Mouse (Mus musculus): ENCODE results near the gene Timp3. TPM values are rescaled to one million over a fixed set of nuclear protein-coding genes. Genes with fewer than 3 reads are reported as not detected.

The Timp3 gene
- polyA plus RNA-seq, 1 experiment from 2014 or later, result 43.7 TPM

DNA sequence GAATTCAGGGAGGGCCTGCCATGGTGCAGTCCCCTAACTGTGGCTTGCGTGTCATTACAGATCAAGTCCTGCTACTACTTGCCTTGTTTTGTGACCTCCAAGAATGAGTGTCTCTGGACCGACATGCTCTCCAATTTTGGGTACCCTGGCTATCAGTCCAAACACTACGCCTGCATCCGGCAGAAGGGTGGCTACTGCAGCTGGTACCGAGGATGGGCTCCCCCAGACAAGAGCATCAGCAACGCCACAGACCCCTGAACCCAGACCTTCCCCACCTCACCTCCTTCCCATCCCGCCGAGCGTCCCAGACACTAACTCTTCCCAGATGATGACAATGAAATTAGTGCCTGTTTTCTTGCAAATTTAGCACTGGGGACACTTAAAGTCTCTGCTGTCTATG, 45.5 kb downstream of the Timp3 start:
- H3K4me3 ChIP-seq (ENCODE audit: low read length), result no peak overlapping the region
- H3K9me3 ChIP-seq (ENCODE audit: control insufficient read depth, low read length), result no peaks in the 10 kb centered on the region
- peaks cover 2% of the 10 kb centered on the region; the same call in 1 of the 2 replicates for H3K36me3 ChIP-seq (ENCODE audit: control insufficient read depth, insufficient read depth, low read length)
- WGBS, result 92% methylated on average over 9 of the region's 9 CpGs
- no peak for ATAC-seq
- no peak overlapping the region for H3K27ac ChIP-seq (ENCODE audit: low read length)
- no peak overlapping the region for H3K4me2 ChIP-seq (ENCODE audit: low read depth, low read length)
- H3K9ac ChIP-seq (ENCODE audit: low read depth, low read length), result no peak overlapping the region
- peaks cover 24% of the 10 kb centered on the region for H3K4me1 ChIP-seq (ENCODE audit: control insufficient read depth, insufficient read depth, low read length)
- H3K27me3 ChIP-seq (replicated peaks; ENCODE audit: control insufficient read depth, insufficient read depth, low read length), result no peaks in the 10 kb centered on the region

DNA sequence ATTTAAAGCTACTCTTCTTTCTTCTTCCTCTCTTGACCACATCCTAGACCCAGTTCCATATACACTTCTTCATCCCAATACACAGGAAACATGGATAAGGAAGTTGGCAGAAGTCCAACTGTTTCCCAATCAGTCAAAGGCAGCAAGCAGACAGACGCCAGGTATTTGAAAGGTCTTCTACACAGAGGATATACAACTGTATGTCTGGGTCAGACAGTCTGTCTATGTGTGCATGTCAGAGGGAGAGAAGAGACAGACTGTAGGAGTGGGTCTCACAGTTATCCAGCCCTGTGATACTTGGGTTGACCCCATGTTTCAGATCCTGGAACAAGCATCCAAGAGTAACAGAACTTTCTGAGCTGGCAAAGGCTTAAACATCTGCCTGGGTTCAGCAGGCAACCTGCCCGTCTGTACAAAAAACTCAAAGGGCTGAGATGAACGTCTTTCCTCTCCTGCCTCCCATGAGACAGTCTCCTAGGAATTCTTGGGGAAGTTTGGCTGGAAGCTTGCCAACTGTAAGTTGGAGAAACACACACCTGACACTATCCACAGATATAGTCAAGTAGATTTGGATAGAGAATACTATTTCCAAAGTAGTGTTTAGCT, 46.2 kb downstream of the Timp3 start:
- peak overlapping the region; percentile 7; the same call in 1 of the 2 replicates for H3K27ac ChIP-seq (ENCODE audit: low read length)
- H3K9ac ChIP-seq (ENCODE audit: low read depth, low read length), result no peak overlapping the region
- H3K4me1 ChIP-seq (ENCODE audit: control insufficient read depth, insufficient read depth, low read length), result peaks cover 24% of the 10 kb centered on the region
- no peak overlapping the region for H3K4me3 ChIP-seq (ENCODE audit: low read length)
- no peaks in the 10 kb centered on the region for H3K9me3 ChIP-seq (ENCODE audit: control insufficient read depth, low read length)
- 34% methylated on average over 3 of the region's 3 CpGs for WGBS
- peaks cover 2% of the 10 kb centered on the region; the same call in 1 of the 2 replicates for H3K36me3 ChIP-seq (ENCODE audit: control insufficient read depth, insufficient read depth, low read length)
- H3K4me2 ChIP-seq (ENCODE audit: low read depth, low read length), result no peak overlapping the region
- ATAC-seq, result peak; percentile 50
- H3K27me3 ChIP-seq (replicated peaks; ENCODE audit: control insufficient read depth, insufficient read depth, low read length), result no peaks in the 10 kb centered on the region

DNA sequence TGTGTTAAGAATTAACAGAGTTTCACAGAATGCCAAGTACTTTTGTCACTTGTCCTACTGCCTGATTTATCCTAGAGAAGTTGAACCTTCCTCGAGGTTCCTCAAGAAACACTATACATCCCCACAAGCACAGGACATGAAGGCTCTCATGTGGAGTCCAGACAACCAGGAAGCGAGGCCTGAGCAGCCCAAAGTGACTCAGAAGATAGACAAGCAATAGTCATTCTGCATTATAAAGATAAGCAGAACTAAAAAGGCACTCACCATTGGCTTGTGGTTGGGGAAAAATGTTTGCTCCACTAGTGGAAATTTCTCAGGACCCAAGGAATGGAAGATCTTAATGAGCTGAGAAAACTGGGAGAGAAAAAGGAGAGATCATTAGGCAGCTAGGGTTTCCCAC, 51.1 kb downstream of the Timp3 start:
- no peak for ATAC-seq
- H3K9me3 ChIP-seq (ENCODE audit: control insufficient read depth, low read length), result no peaks in the 10 kb centered on the region
- H3K9ac ChIP-seq (ENCODE audit: low read depth, low read length), result no peak overlapping the region
- no peaks in the 10 kb centered on the region for H3K27me3 ChIP-seq (replicated peaks; ENCODE audit: control insufficient read depth, insufficient read depth, low read length)
- H3K27ac ChIP-seq (ENCODE audit: low read length), result no peak overlapping the region; the same call in 1 of the 2 replicates
- no peak overlapping the region for H3K4me3 ChIP-seq (ENCODE audit: low read length)
- no peaks in the 10 kb centered on the region for H3K36me3 ChIP-seq (ENCODE audit: control insufficient read depth, insufficient read depth, low read length)
- no peak overlapping the region for H3K4me2 ChIP-seq (ENCODE audit: low read depth, low read length)
- H3K4me1 ChIP-seq (ENCODE audit: control insufficient read depth, insufficient read depth, low read length), result no peaks in the 10 kb centered on the region
- 64% methylated on average over 2 of the region's 2 CpGs for WGBS

DNA sequence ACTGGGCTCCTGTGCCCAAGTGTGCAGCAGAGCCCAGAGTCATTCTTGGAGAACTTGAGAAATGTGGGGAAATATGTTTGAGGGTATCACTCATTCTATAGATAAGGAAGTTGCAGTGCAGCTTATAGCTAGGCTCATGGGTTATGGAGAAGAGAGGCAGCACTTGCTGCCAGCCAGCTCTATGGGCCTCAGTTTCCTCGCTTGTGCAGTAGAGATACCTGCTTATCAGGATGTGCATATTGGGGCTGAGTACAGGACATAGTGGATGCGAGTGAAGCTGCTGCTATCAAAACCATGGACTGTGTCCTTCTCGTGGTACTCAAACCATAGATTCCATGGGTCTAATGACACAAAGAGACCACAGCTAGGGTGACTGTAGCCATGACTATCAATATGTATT, 52.3 kb downstream of the Timp3 start:
- ATAC-seq, result peak; percentile 66
- Histone ChIP-seq H3K4me2 (ENCODE audit: low read depth, low read length) (no peak overlapping the region), H3K27me3 (replicated peaks; ENCODE audit: control insufficient read depth, insufficient read depth, low read length) (no peaks in the 10 kb centered on the region), H3K4me3 (ENCODE audit: low read length) (no peak overlapping the region), H3K9ac (ENCODE audit: low read depth, low read length) (no peak overlapping the region), H3K36me3 (ENCODE audit: control insufficient read depth, insufficient read depth, low read length) (no peaks in the 10 kb centered on the region), H3K9me3 (ENCODE audit: control insufficient read depth, low read length) (no peaks in the 10 kb centered on the region), H3K27ac (ENCODE audit: low read length) (no peak overlapping the region), H3K4me1 (ENCODE audit: control insufficient read depth, insufficient read depth, low read length) (no peaks in the 10 kb centered on the region)
- WGBS, result 95% methylated on average over 3 of the region's 3 CpGs

DNA sequence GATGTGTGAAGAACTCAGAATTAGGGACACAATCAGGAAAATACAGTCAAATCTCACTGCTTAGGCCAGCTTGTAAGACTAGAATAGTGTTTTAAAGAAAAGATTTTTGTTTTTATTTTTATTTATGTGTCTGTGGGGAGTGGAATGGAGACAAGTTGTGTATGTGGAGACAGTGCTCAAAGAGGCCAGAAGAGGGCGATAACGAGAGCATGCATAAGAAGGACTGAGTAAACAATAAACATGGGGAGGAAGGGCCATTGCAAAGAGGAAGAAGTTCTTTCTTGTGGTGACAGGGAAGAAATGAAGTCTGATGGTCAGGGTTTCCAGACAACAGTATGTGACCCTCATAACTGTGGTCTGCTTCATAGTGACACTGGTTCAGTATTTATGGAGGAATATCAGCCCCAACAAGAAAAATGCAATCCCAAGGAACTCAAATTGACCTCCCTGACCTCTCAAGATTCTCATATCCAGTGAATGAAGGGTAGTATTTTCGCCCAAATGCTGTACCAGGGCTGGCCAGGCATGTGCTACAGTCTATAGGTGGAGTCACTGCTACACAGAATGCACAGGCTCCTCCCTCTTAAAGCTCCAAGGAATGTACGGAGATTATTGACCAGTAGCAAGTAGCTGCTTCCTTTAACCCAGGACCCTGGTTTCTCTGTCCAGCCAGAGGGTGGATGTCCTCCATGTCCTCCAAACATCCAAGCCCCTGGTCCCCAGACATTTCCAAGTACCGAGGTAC, 56.8 kb downstream of the Timp3 start:
- ATAC-seq, result no peak; the same call in 1 of the 2 replicates
- Histone ChIP-seq H3K27me3 (replicated peaks; ENCODE audit: control insufficient read depth, insufficient read depth, low read length) (no peaks in the 10 kb centered on the region), H3K9me3 (ENCODE audit: control insufficient read depth, low read length) (no peaks in the 10 kb centered on the region), H3K36me3 (ENCODE audit: control insufficient read depth, insufficient read depth, low read length) (no peaks in the 10 kb centered on the region), H3K27ac (ENCODE audit: low read length) (no peak overlapping the region), H3K4me3 (ENCODE audit: low read length) (no peak overlapping the region), H3K4me2 (ENCODE audit: low read depth, low read length) (no peak overlapping the region), H3K4me1 (ENCODE audit: control insufficient read depth, insufficient read depth, low read length) (0 out of 2 replicates have a peak, but pooled peaks cover 3% of the 10 kb centered on the region), H3K9ac (ENCODE audit: low read depth, low read length) (no peak overlapping the region)
- 68% methylated on average over 5 of the region's 5 CpGs for WGBS

DNA sequence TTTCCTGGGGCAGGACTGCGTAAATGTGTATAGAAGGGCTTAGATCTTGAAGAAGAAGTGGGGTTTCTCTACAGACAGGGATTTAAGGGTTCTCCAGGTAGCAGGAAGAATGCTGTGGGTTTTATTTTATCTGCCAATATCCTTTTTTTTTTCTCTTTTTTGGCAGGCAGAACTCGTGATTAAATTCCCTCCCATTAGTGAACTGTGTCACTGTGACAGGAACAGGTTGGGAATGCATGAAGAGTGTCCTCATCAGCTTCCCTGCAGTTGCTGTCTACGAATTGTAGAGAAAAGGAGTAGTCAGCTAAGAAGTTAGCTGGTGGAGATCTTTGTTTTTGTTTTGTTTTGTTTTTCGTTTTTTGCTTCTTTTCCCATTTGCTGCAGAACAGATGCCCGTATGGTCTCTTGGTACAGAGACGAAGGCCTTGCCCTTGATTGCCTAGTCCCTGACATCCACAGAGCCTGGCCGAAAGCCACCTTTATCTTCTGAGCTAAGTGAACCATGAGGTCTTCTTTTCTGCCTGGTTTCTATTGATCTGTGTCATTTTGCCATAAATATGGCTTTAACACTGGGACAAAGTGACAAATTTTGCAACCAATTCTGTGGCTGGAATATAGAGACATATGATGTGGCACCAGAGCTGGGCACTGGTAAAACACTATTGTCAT, 58.3 kb downstream of the Timp3 start:
- no peak overlapping the region for H3K4me3 ChIP-seq (ENCODE audit: low read length)
- 0 out of 2 replicates have a peak, but pooled peaks cover 3% of the 10 kb centered on the region for H3K4me1 ChIP-seq (ENCODE audit: control insufficient read depth, insufficient read depth, low read length)
- 87% methylated on average over 7 of the region's 7 CpGs for WGBS
- H3K27me3 ChIP-seq (replicated peaks; ENCODE audit: control insufficient read depth, insufficient read depth, low read length), result no peaks in the 10 kb centered on the region
- H3K4me2 ChIP-seq (ENCODE audit: low read depth, low read length), result no peak overlapping the region
- no peak overlapping the region for H3K27ac ChIP-seq (ENCODE audit: low read length)
- no peaks in the 10 kb centered on the region for H3K36me3 ChIP-seq (ENCODE audit: control insufficient read depth, insufficient read depth, low read length)
- H3K9me3 ChIP-seq (ENCODE audit: control insufficient read depth, low read length), result no peaks in the 10 kb centered on the region
- no peak overlapping the region for H3K9ac ChIP-seq (ENCODE audit: low read depth, low read length)
- ATAC-seq, result no peak

DNA sequence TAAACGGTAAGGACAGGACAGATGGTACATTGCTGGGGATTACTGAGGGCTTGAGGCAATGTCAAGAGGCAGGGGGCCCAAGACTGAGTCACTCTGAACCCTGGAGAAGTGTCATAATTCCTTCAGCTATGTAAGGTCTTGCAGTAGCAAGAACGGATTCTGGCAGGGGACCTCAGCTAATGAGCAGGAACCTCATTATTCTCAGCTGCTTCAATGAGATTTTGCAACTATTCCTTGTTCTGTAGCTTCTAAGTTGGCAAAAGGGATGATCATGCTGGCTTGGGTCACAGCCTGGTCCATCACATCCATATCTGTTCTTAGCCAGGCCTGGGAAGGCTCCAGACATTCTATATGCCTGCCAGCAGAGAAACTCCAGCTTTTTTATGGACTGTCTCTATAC, 59.0 kb downstream of the Timp3 start:
- H3K9ac ChIP-seq (ENCODE audit: low read depth, low read length), result no peak overlapping the region
- WGBS, result 59% methylated on average over 2 of the region's 2 CpGs
- H3K36me3 ChIP-seq (ENCODE audit: control insufficient read depth, insufficient read depth, low read length), result no peaks in the 10 kb centered on the region
- H3K4me2 ChIP-seq (ENCODE audit: low read depth, low read length), result no peak overlapping the region
- no peak overlapping the region for H3K27ac ChIP-seq (ENCODE audit: low read length)
- no peaks in the 10 kb centered on the region for H3K9me3 ChIP-seq (ENCODE audit: control insufficient read depth, low read length)
- no peak overlapping the region for H3K4me3 ChIP-seq (ENCODE audit: low read length)
- ATAC-seq, result no peak
- H3K4me1 ChIP-seq (ENCODE audit: control insufficient read depth, insufficient read depth, low read length), result 0 out of 2 replicates have a peak, but pooled peaks cover 3% of the 10 kb centered on the region
- H3K27me3 ChIP-seq (replicated peaks; ENCODE audit: control insufficient read depth, insufficient read depth, low read length), result no peaks in the 10 kb centered on the region

DNA sequence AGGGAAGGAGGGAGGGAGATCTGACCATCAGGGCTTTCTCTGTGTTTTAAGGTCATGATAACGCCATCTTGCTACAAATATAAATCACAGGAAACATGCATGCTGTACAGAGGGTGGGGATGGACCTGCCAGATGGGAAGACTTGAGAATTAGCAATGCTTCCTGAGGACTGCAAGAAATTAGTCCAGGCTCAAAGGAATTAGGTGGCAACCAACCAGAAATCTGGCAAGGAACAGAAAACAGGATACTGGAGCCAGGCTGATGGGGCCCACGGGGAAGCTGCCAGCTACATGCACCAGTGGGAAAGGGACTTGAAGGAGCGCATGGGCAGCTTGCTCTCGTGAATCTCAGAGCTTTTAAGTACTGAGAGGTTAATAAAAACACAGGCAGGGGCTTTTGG, 59.5 kb downstream of the Timp3 start:
- no peak for ATAC-seq
- WGBS, result 44% methylated on average over 4 of the region's 4 CpGs
- H3K27me3 ChIP-seq (replicated peaks; ENCODE audit: control insufficient read depth, insufficient read depth, low read length), result no peaks in the 10 kb centered on the region
- no peak overlapping the region for H3K9ac ChIP-seq (ENCODE audit: low read depth, low read length)
- H3K36me3 ChIP-seq (ENCODE audit: control insufficient read depth, insufficient read depth, low read length), result no peaks in the 10 kb centered on the region
- no peak overlapping the region for H3K27ac ChIP-seq (ENCODE audit: low read length)
- H3K4me1 ChIP-seq (ENCODE audit: control insufficient read depth, insufficient read depth, low read length), result 0 out of 2 replicates have a peak, but pooled peaks cover 3% of the 10 kb centered on the region
- H3K4me2 ChIP-seq (ENCODE audit: low read depth, low read length), result no peak overlapping the region
- H3K4me3 ChIP-seq (ENCODE audit: low read length), result no peak overlapping the region
- no peaks in the 10 kb centered on the region for H3K9me3 ChIP-seq (ENCODE audit: control insufficient read depth, low read length)

DNA sequence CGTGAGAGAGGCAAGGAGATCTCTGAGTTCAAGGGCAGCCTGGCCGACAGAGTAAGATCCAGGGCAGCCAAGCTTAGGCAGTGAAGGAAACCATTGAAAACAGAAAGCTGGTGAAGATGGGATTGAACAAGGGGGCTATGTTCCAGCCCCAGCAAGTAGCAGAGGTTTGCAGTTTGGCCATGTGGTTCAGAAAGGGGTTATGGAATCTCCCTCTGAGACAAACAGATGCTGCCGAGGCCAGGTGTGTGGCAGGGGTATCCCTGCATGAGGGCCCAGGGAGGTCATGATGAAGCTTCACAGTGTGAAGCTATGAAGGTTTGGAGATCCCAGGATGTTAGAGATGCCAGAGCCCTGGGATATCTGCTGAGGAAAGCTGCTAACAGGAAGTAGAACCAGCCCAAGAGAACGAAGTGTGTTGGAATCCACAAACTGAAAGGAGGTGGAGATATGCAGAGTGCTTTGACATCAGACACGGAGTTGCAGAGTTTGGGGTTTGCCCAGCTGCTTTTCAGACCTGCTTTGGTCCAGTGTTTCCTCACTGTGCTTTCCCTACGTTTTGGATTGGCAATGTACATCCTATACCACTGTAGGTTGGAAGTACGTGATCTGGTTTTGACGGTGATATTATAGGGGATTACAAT, 63.6 kb downstream of the Timp3 start:
- H3K9me3 ChIP-seq (ENCODE audit: control insufficient read depth, low read length), result no peaks in the 10 kb centered on the region
- H3K27me3 ChIP-seq (replicated peaks; ENCODE audit: control insufficient read depth, insufficient read depth, low read length), result no peaks in the 10 kb centered on the region
- H3K36me3 ChIP-seq (ENCODE audit: control insufficient read depth, insufficient read depth, low read length), result no peaks in the 10 kb centered on the region
- 77% methylated on average over 8 of the region's 8 CpGs for WGBS
- H3K4me1 ChIP-seq (ENCODE audit: control insufficient read depth, insufficient read depth, low read length), result peaks cover 11% of the 10 kb centered on the region
- no peak for ATAC-seq
- H3K27ac ChIP-seq (ENCODE audit: low read length), result no peak overlapping the region
- no peak overlapping the region for H3K4me2 ChIP-seq (ENCODE audit: low read depth, low read length)
- no peak overlapping the region for H3K9ac ChIP-seq (ENCODE audit: low read depth, low read length)
- H3K4me3 ChIP-seq (ENCODE audit: low read length), result no peak overlapping the region
